Comparison of ENCODE assay signal across 14 mouse cellular contexts in the genomic region with DNA sequence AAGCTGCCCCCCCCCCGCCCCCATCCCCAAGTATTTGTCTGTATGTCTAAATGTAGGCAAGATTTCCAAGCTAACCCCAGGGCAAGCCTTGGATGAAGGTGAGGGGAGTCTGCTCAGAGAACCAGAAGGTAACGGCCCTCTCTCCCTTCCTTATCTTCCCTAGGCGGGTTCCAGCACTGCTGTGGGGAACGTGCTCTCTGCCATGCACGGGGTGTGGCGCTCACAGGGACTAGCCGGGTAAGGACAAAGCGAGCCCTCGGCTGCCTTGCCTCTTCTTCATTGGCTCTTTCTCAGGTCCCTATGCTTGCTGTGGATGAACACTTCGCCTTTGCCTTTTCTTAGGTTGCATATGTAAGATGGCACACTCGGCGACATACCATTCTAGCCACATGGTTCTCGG.
"Had no signal": no experiment of that assay in that cellular context is flagged by ENCODE, and none has a peak within 500 bp of the region (broad histone marks: within the 10 kb centered on the region; RNA-seq: fewer than 3 reads in every experiment).

No protein-coding gene starts in this region.

- H3K9ac ChIP-seq: limb, embryonic 13.5 days; neural tube, embryonic 15.5 days had no signal

- H3K4me2 ChIP-seq: limb, embryonic 13.5 days; neural tube, embryonic 15.5 days had no signal

- H3K9me3 ChIP-seq: limb, embryonic 13.5 days; midbrain, embryonic 10.5 days; neural tube, embryonic 15.5 days had no signal

- DNase-seq: kidney, adult 18-20 months; kidney, postnatal 10 days; kidney, postnatal 4 days; left cerebral cortex, postnatal 4 days; lung, adult 18-20 months; midbrain, embryonic 14.5 days; right cerebral cortex, adult 18-20 months; right cerebral cortex, postnatal 25 days; thymus, postnatal 36 days had no signal

- H3K27ac ChIP-seq: layer of hippocampus, adult 2 months; limb, embryonic 13.5 days; midbrain, embryonic 10.5 days; neural tube, embryonic 15.5 days had no signal

- H3K27me3 ChIP-seq: limb, embryonic 13.5 days; neural tube, embryonic 15.5 days had no signal

- H3K4me3 ChIP-seq: layer of hippocampus, adult 2 months; limb, embryonic 13.5 days; midbrain, embryonic 10.5 days; myocyte; neural tube, embryonic 15.5 days had no signal
